Mouse (Mus musculus): ENCODE measurements at regions not wholly inside any gene's neighbourhood (a gene's known extent, or its start where the extent isn't known, plus 50 kb on each side); places are given as distances from the start of the nearest gene placed in this dataset.

- DNase-seq, result peak; percentile 5
Observed at GRCm38 (mm10) chr14:84928161-84928560, 484.8 kb downstream of the Pcdh17 start.

GRCm38 (mm10) chr14:84934094-84934493 is 490.7 kb downstream of the Pcdh17 start:
- DNase-seq, result no peak

GRCm38 (mm10) chr14:84955300-84955699 is 511.9 kb downstream of the Pcdh17 start:
- no peak for DNase-seq

- DNase-seq, result no peak
Observed at GRCm38 (mm10) chr14:84987764-84988163, 544.4 kb downstream of the Pcdh17 start.

- DNase-seq, result no peak
Observed at GRCm38 (mm10) chr14:85012384-85012783, 569.0 kb downstream of the Pcdh17 start.

Data from embryo, embryonic 11 days (tissue).